Mouse (Mus musculus) intestine, postnatal 0 days (tissue): Measurements from ENCODE around the gene Tmem56. TPM values are rescaled to one million over a fixed set of nuclear protein-coding genes. Genes with fewer than 3 reads are reported as not detected.
A peak's percentile ranks its signal among the peaks of the same experiment; 100 is the strongest.

ENCODE experiments used
- ATAC-seq: fragments of 200-750 bp; cut with Nextera tagmentation; 2 replicates; pipeline ENCODE4 v1.8.0; 2017; ENCODE audit warnings: mild to moderate bottlenecking, moderate TSS enrichment, moderate library complexity
- H3K27ac ChIP-seq: fragments of 300-500 bp; sonication (generic); 2 replicates; pipeline ENCODE4 v1.5.1; 2014; ENCODE audit warnings: mild to moderate bottlenecking, low read depth, low read length, moderate library complexity
- H3K27me3 ChIP-seq: fragments of 300-500 bp; sonication (generic); replicated peaks from 2 replicates; pipeline ENCODE4 v1.6.1; 2014; ENCODE audit warnings: low read length, mixed read lengths; ENCODE audit not compliant: control insufficient read depth, insufficient read depth
- H3K36me3 ChIP-seq: fragments of 300-500 bp; sonication (generic); 2 replicates; pipeline ENCODE4 v1.6.1; 2014; ENCODE audit warnings: mild to moderate bottlenecking, moderate library complexity; ENCODE audit not compliant: control insufficient read depth, insufficient read depth
- H3K4me1 ChIP-seq: fragments of 300-500 bp; sonication (generic); replicated peaks from 2 replicates; pipeline ENCODE4 v1.6.1; 2014; ENCODE audit warnings: antibody characterized with exemption, low read length, mixed read lengths; ENCODE audit not compliant: control insufficient read depth, insufficient read depth
- H3K4me2 ChIP-seq: fragments of 300-500 bp; sonication (generic); replicated peaks from 2 replicates; pipeline ENCODE4 v1.6.1; 2014; ENCODE audit warnings: low read depth, mild to moderate bottlenecking, moderate library complexity
- H3K4me3 ChIP-seq: fragments of 300-500 bp; sonication (generic); 2 replicates; pipeline ENCODE4 v1.5.1; 2014; ENCODE audit warnings: low read depth, low read length
- H3K9ac ChIP-seq: fragments of 300-500 bp; sonication (generic); 2 replicates; pipeline ENCODE4 v1.6.1; 2014; ENCODE audit warnings: mild to moderate bottlenecking, low read depth, low read length
- H3K9me3 ChIP-seq: fragments of 300-500 bp; sonication (generic); 2 replicates; pipeline ENCODE4 v1.6.1; 2016; ENCODE audit warnings: mixed run types; ENCODE audit not compliant: control insufficient read depth
- CTCF ChIP-seq: sonication (generic); IDR thresholded peaks from 2 replicates; pipeline ENCODE4 v1.5.1; 2016; ENCODE audit warnings: low read depth, mild to moderate bottlenecking, control low read depth, antibody characterized with exemption, moderate library complexity
- WGBS: fragments of 180-500 bp; shearing (Covaris S2); extraction: QIAGEN DNeasy Blood & Tissue Kit; methylation state at CpG from one replicate; pipeline ENCODE4 v1.1.7; 2014; 5-methylcytosine and 5-hydroxymethylcytosine counted together
- polyA plus RNA-seq: library from polyadenylated mRNA; unstranded; fragments of >200 nt; fragmentation: Nextera tagmentation; extraction: Ambion mirVana; gene quantifications from 2 replicates; pipeline ENCODE4 v1.2.1, GENCODE M21; 2015

Gene Tmem56
- polyA plus RNA-seq, 1 experiment from 2014 or later: 6.8 TPM

GRCm38 (mm10) chr3:121308935-121309334 lies 26.0 kb upstream of the Tmem56 start:
- H3K4me2 ChIP-seq: no peak overlapping the region
- H3K9me3 ChIP-seq: no peaks in the 10 kb centered on the region
- no peak overlapping the region for H3K9ac ChIP-seq
- H3K4me3 ChIP-seq: no peak overlapping the region
- WGBS: 72% methylated on average over 5 of the region's 5 CpGs
- no peaks in the 10 kb centered on the region for H3K36me3 ChIP-seq
- no peak for ATAC-seq
- H3K27ac ChIP-seq: no peak overlapping the region
- TF ChIP-seq CTCF: no peak
- no peaks in the 10 kb centered on the region for H3K27me3 ChIP-seq
- H3K4me1 ChIP-seq: no peaks in the 10 kb centered on the region

- no peak overlapping the region for H3K4me2 ChIP-seq
- peak; percentile 98 for TF ChIP-seq CTCF
- no peak overlapping the region for H3K4me3 ChIP-seq
- 73% methylated on average over 7 of the region's 7 CpGs for WGBS
- no peak overlapping the region for H3K27ac ChIP-seq
- H3K9me3 ChIP-seq: no peaks in the 10 kb centered on the region
- H3K4me1 ChIP-seq: no peaks in the 10 kb centered on the region
- no peaks in the 10 kb centered on the region for H3K36me3 ChIP-seq
- peak; percentile 69 for ATAC-seq
- no peak overlapping the region for H3K9ac ChIP-seq
- H3K27me3 ChIP-seq: no peaks in the 10 kb centered on the region
Measured at GRCm38 (mm10) chr3:121307532-121308234, 24.8 kb upstream of the Tmem56 start.

DNA sequence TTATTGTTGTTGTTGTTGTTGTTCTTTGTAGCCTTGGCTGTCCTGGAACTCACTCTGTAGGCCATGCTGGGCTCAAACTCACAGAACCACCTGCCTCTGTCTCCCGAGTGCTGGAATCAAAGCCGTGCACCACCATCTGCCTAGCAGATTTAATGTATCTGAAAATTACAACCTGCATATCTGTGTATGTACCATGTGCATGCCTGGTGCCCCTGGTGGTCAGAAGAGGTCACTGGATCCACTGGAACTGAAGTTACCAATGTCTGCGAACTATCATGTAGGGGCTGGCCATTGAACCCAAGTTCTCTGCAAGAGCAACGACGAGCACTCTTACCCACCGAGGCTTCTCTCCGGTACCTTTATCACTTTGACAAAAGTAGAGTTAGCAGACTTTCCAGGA lies 23.7 kb upstream of the Tmem56 start:
- 89% methylated on average over 7 of the region's 7 CpGs for WGBS
- ATAC-seq: no peak

DNA sequence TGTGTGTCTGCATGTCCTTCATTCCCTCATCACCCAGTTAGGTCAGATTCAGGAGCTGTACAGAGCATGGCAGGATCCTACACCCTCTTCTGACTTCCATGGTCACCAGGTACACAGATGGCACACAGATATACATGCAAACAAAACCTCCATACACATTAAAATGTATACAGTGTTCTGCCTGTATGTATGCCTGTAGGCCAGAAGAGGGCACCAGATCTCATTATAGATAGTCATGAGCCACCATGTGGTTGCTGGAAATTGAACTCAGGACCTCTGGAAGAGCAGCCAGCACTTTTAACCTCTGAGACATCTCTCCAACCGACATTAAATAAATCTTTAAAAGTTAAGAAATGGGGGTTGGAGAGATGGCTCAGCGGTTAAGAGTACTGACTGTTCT lies 11.3 kb upstream of the Tmem56 start:
- H3K4me3 ChIP-seq: no peak overlapping the region
- WGBS: 86% methylated on average over 2 of the region's 2 CpGs
- no peak for ATAC-seq
- peak; percentile 59 for TF ChIP-seq CTCF
- H3K4me2 ChIP-seq: no peak overlapping the region
- no peaks in the 10 kb centered on the region for H3K9me3 ChIP-seq
- no peaks in the 10 kb centered on the region; the same call in 1 of the 2 replicates for H3K36me3 ChIP-seq
- no peak overlapping the region for H3K27ac ChIP-seq
- H3K4me1 ChIP-seq: no peaks in the 10 kb centered on the region
- H3K27me3 ChIP-seq: no peaks in the 10 kb centered on the region
- no peak overlapping the region for H3K9ac ChIP-seq

More for the DNA sequence above, 23.7 kb upstream of the Tmem56 start:
- Histone ChIP-seq H3K4me3 (no peak overlapping the region), H3K9ac (no peak overlapping the region), H3K36me3 (no peaks in the 10 kb centered on the region), H3K27me3 (no peaks in the 10 kb centered on the region), H3K4me1 (no peaks in the 10 kb centered on the region), H3K27ac (no peak overlapping the region), H3K9me3 (no peaks in the 10 kb centered on the region), H3K4me2 (no peak overlapping the region)
- peak; percentile 59 for TF ChIP-seq CTCF

DNA sequence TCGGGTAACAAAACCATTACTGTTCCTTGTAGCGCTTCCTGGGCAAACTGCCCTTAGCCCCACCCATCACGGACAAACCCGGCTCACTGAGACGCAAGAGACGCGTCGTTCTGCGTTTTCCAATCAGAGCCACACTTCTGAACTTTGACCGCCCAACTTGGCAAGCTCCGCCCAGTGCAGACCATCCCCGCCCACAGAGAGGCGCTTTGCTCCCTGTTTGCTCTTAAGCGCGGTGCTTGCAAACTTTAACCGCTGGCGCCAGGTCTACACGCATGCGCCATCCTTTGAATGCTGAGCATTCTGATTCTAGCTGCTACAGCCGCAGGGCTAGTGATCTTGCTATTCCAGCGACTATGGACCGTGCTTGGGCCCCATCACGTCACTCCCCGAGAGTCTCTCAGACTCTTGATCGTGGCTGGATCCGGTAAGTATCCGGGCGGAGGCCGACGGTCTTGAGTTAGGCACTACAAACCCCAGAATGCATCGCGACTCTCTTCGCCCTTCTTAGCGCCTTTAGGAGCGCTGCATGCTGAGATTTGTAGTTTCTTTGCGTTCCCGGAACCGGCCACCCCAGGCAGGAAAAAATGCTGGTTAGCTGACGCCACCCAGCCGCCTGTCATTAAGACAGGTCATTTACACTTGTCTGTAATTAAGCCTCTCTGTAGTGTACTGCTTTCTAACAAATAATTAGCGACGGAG lies 8.8 kb upstream of the Tmem56 start, which contains the start of gene Alg14:
Gene Alg14 (plus strand): TSS at position 214 of the 699 bp plus-strand sequence.
- Histone ChIP-seq H3K27me3 (no peaks in the 10 kb centered on the region), H3K36me3 (no peaks in the 10 kb centered on the region), H3K27ac (peak within 1 kb of the TSS; percentile 95), H3K9me3 (no peaks in the 10 kb centered on the region), H3K4me2 (peak within 1 kb of the TSS; percentile 72), H3K4me3 (peak within 1 kb of the TSS; percentile 67), H3K4me1 (no peaks in the 10 kb centered on the region), H3K9ac (peak within 1 kb of the TSS; percentile 58)
- WGBS: under 1% methylated on average over 42 of the region's 42 CpGs
- ATAC-seq: peak; percentile 97
- TF ChIP-seq CTCF: peak; percentile 43

- WGBS: 3% methylated on average over 7 of the region's 7 CpGs
- H3K4me1 ChIP-seq: no peaks in the 10 kb centered on the region
- peak overlapping the region; percentile 67 for H3K4me3 ChIP-seq
- TF ChIP-seq CTCF: no peak
- peak overlapping the region; percentile 95 for H3K27ac ChIP-seq
- no peaks in the 10 kb centered on the region for H3K36me3 ChIP-seq
- no peak; the same call in 1 of the 2 replicates for ATAC-seq
- H3K9ac ChIP-seq: peak overlapping the region; percentile 58
- H3K27me3 ChIP-seq: no peaks in the 10 kb centered on the region
- H3K9me3 ChIP-seq: no peaks in the 10 kb centered on the region
- peak overlapping the region; percentile 72 for H3K4me2 ChIP-seq
Measured at GRCm38 (mm10) chr3:121291225-121291559, 8.3 kb upstream of the Tmem56 start.
